Mouse (Mus musculus): Measurements from ENCODE around the gene Gm49366.
"Not testable (repeated sequence)": the region's sequence is repeated elsewhere in the genome, so short reads cannot be mapped to it uniquely, and the experiment has no call there.

- TF ChIP-seq HCFC1 (IDR thresholded peaks at IDR 0.05; ENCODE audit: borderline replicate concordance, insufficient read depth, low read length); ZC3H11A (IDR thresholded peaks at IDR 0.05; ENCODE audit: borderline replicate concordance, low read depth, low read length): not testable (repeated sequence)
These were observed 5.4 kb upstream of the Gm49366 start for GRCm38 (mm10) chr12:84033302-84033701.

All from ES-E14 (cell line).